Mouse (Mus musculus) ES-E14 (cell line): ENCODE data around the gene Bpgm.

ENCODE experiments used
- MAFK ChIP-seq: IDR thresholded peaks from 2 replicates; pipeline ENCODE4 v1.6.1; 2014; ENCODE audit warnings: mild to moderate bottlenecking, low read depth, low read length, inconsistent platforms; ENCODE audit not compliant: insufficient read depth
- ZC3H11A ChIP-seq: IDR thresholded peaks from 2 replicates; pipeline ENCODE4 v1.6.1; 2012; ENCODE audit warnings: low read depth, mild to moderate bottlenecking, inconsistent platforms, low read length, borderline replicate concordance

- no peak for TF ChIP-seq ZC3H11A
- TF ChIP-seq MAFK = no peak
Measured at GRCm38 (mm10) chr6:34475974-34476794, at the start of gene Bpgm.
